22 mouse cellular contexts compared by ENCODE assay signal in the genomic region with DNA sequence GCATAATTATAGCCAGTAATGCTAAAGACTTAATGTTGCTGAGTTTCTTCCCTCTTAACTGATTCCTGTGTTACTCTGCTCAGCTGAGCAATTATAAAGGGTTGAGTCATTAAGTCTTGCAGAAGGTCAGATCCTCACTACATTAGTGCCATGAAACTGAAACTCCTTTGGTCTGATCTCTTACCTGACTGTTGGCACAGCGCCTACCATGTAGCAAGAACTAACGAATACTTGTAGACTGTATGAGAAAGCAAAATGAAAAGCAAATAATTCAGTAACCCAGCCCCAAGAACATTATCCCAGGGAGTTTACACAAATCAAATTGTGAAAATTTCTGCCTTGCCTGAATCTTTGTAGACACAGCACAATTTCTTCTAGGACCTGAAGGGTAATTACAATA.
A peak's percentile ranks its signal among the peaks of the same experiment; 100 is the strongest.
DNase-seq lines count a peak whose midpoint lies in the region; ATAC-seq and TF ChIP-seq lines count a peak whose summit lies in the region.
"Had no signal": no experiment of that assay in that cellular context is flagged by ENCODE, and none has a peak within 500 bp of the region (broad histone marks: within the 10 kb centered on the region; RNA-seq: fewer than 3 reads in every experiment).

No protein-coding gene starts in this region.

- DNase-seq in cerebellum, postnatal 10 days = peak; percentile 10 to 12
- no peak for DNase-seq in cerebellum, postnatal 4 days (ENCODE audit: low spot score in 2 of 2)
- DNase-seq in kidney, postnatal 10 days = peak; percentile 3
- DNase-seq in kidney, adult 8-10 months = no peak
- DNase-seq in lung, postnatal 36 days = peak; percentile 1
- DNase-seq in lung, postnatal 25 days (ENCODE audit: low spot score) = no peak
- DNase-seq in stomach, postnatal 0 days (ENCODE audit: low spot score) = peak; percentile 64
- DNase-seq in heart, adult 8-10 months (ENCODE audit: low spot score) = no peak
- DNase-seq: adrenal gland, adult 8-10 months; adrenal gland, postnatal 36 days; B cell, adult 2 months; cerebellum, adult 9-11 months; gastrocnemius, adult 2 months; gastrocnemius, postnatal 25 days; heart, postnatal 36 days had no signal

- H3K4me2 ChIP-seq in stomach, postnatal 0 days (replicated peaks; ENCODE audit: low read depth) = no peak overlapping the region
- H3K4me2 ChIP-seq: embryonic facial prominence, embryonic 13.5 days; heart, embryonic 13.5 days; hindbrain, embryonic 12.5 days had no signal

- no peak overlapping the region for H3K4me3 ChIP-seq in stomach, postnatal 0 days (ENCODE audit: low read depth, low read length)
- H3K4me3 ChIP-seq: embryonic facial prominence, embryonic 13.5 days; forebrain, embryonic 10.5 days; gastrocnemius, adult 2 months; heart, embryonic 13.5 days; hindbrain, embryonic 12.5 days had no signal

- TF ChIP-seq EP300 in stomach, postnatal 0 days (optimal IDR thresholded peaks at IDR 0.05) = no peak

- no peak overlapping the region for H3K27ac ChIP-seq in stomach, postnatal 0 days (replicated peaks)
- H3K27ac ChIP-seq: embryonic facial prominence, embryonic 13.5 days; forebrain, embryonic 10.5 days; gastrocnemius, adult 2 months; heart, embryonic 13.5 days; hindbrain, embryonic 12.5 days had no signal

- no peaks in the 10 kb centered on the region for H3K27me3 ChIP-seq in stomach, postnatal 0 days (ENCODE audit: control insufficient read depth, insufficient read depth, low read length)
- H3K27me3 ChIP-seq: embryonic facial prominence, embryonic 13.5 days; heart, embryonic 13.5 days; hindbrain, embryonic 12.5 days had no signal

- no peaks in the 10 kb centered on the region for H3K4me1 ChIP-seq in stomach, postnatal 0 days (replicated peaks; ENCODE audit: control insufficient read depth, insufficient read depth)
- H3K4me1 ChIP-seq: embryonic facial prominence, embryonic 13.5 days; forebrain, embryonic 10.5 days; heart, embryonic 13.5 days; hindbrain, embryonic 12.5 days had no signal

- peak; percentile 80; the same call in 1 of the 2 replicates for ATAC-seq in stomach, postnatal 0 days (ENCODE audit: low FRiP score, low TSS enrichment)
- ATAC-seq: CD4-positive, CD25-positive, alpha-beta regulatory T cell, adult 4 months; forebrain, embryonic 14.5 days had no signal

- TF ChIP-seq CTCF in stomach, postnatal 0 days (IDR thresholded peaks at IDR 0.05; ENCODE audit: low read depth) = no peak

- H3K9me3 ChIP-seq in stomach, postnatal 0 days (ENCODE audit: control insufficient read depth, low read length) = no peaks in the 10 kb centered on the region
- H3K9me3 ChIP-seq: embryonic facial prominence, embryonic 13.5 days; forebrain, embryonic 10.5 days; G1E; heart, embryonic 13.5 days; hindbrain, embryonic 12.5 days had no signal

- WGBS in stomach, postnatal 0 days = 56% methylated on average over 2 of the region's 2 CpGs

- no peak overlapping the region for H3K9ac ChIP-seq in stomach, postnatal 0 days (ENCODE audit: low read length)
- H3K9ac ChIP-seq: embryonic facial prominence, embryonic 13.5 days; heart, embryonic 13.5 days; hindbrain, embryonic 12.5 days had no signal

- H3K36me3 ChIP-seq in stomach, postnatal 0 days (ENCODE audit: control insufficient read depth, insufficient read depth, low read length) = no peaks in the 10 kb centered on the region
- H3K36me3 ChIP-seq: embryonic facial prominence, embryonic 13.5 days; forebrain, embryonic 10.5 days; G1E; heart, embryonic 13.5 days; hindbrain, embryonic 12.5 days had no signal

Comparison
In these comparisons a context has a peak if more than half of its experiments do, and no peak if none do; other contexts are left out.
1. DNase-seq: peak in cerebellum, postnatal 10 days (2 of 2), kidney, postnatal 10 days (single experiment), lung, postnatal 36 days (single experiment) and stomach, postnatal 0 days (single experiment); none in cerebellum, postnatal 4 days (0 of 2), kidney, adult 8-10 months (0 of 2), lung, postnatal 25 days (single experiment) and heart, adult 8-10 months (single experiment).